Mouse (Mus musculus): ENCODE measurements around the gene Hoxd9. TPM values are rescaled to one million over a fixed set of nuclear protein-coding genes. Genes with fewer than 3 reads are reported as not detected.

The Hoxd9 gene
- polyA plus RNA-seq, 1 experiment from 2014 or later: not detected

DNA sequence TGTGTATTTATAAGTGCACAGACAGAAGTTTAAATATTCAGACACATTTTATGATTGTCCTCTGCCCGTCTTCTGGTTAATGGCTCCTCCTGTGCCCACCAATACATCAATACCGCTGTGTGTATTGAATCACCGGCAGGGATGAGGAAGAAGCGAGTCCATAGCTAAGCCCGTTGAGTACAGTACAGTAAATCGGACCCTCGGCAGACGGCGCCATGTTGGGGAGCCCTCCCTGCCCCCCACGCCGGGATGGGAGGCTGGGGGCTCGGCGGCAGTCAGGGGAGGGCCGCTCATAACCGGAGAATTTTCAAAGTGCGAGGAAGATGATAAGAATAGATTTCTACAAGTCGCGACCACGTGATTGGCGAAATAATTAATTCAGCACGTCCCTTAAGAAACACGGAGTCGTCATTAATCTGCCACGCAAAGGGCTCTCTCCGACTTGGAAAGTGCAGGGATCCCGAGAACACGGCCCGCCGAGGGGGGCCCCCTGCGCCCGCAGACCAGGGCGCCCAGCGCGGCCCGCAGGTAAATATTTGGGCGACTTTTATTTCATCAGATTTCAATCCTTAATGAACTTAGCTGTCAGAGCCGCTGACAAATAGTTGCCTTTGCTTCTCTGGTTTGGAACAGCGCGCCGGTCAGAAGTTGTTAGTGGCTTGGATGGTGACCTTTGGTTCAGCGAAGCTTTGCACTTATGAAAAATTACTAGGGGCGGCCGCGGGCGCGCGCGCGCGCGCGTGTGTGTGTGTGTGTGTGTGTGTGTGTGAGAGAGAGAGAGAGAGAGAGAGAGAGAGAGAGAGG, 35.2 kb downstream of the Hoxd9 start:
- WGBS: under 1% methylated on average over 52 of the region's 52 CpGs
- ATAC-seq: no peak
- H3K27ac ChIP-seq (ENCODE audit: low read length): no peak overlapping the region
- no peak overlapping the region for H3K9ac ChIP-seq (ENCODE audit: low read depth, low read length)
- H3K4me1 ChIP-seq (ENCODE audit: control insufficient read depth, insufficient read depth, low read length): no peaks in the 10 kb centered on the region
- no peaks in the 10 kb centered on the region for H3K36me3 ChIP-seq (ENCODE audit: control insufficient read depth, insufficient read depth, low read length)
- no peak overlapping the region for H3K4me2 ChIP-seq (ENCODE audit: low read length)
- no peak overlapping the region for H3K4me3 ChIP-seq (ENCODE audit: low read depth, low read length)
- H3K9me3 ChIP-seq (replicated peaks; ENCODE audit: control insufficient read depth, low read length, poor library complexity, severe bottlenecking): no peaks in the 10 kb centered on the region
- peaks cover 71% of the 10 kb centered on the region for H3K27me3 ChIP-seq (ENCODE audit: control insufficient read depth, insufficient read depth, low read depth, low read length)

DNA sequence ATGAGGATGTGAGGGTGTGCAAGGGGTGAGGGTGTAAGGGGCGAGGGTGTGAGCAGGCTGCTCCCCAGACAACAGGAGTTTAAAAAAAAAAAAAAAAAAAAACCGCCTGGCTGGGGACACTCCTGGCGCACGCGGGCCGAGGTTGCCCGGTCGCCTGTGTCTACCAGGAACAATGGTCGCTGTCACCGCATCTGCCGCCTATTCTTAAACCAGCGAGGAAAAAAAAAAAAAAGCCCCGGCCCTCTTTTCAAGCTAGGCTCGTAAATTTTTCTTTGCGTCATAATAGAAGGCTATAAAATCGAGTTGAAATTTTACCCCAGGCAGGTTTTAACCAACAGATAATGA, 35.8 kb downstream of the Hoxd9 start:
- Histone ChIP-seq H3K4me1 (ENCODE audit: control insufficient read depth, insufficient read depth, low read length) (no peaks in the 10 kb centered on the region), H3K4me3 (ENCODE audit: low read depth, low read length) (no peak overlapping the region), H3K4me2 (ENCODE audit: low read length) (no peak overlapping the region), H3K27me3 (ENCODE audit: control insufficient read depth, insufficient read depth, low read depth, low read length) (peaks cover 72% of the 10 kb centered on the region), H3K36me3 (ENCODE audit: control insufficient read depth, insufficient read depth, low read length) (no peaks in the 10 kb centered on the region), H3K9me3 (replicated peaks; ENCODE audit: control insufficient read depth, low read length, poor library complexity, severe bottlenecking) (no peaks in the 10 kb centered on the region), H3K27ac (ENCODE audit: low read length) (no peak overlapping the region), H3K9ac (ENCODE audit: low read depth, low read length) (no peak overlapping the region)
- ATAC-seq: no peak
- WGBS: 0% methylated on average over 16 of the region's 16 CpGs

DNA sequence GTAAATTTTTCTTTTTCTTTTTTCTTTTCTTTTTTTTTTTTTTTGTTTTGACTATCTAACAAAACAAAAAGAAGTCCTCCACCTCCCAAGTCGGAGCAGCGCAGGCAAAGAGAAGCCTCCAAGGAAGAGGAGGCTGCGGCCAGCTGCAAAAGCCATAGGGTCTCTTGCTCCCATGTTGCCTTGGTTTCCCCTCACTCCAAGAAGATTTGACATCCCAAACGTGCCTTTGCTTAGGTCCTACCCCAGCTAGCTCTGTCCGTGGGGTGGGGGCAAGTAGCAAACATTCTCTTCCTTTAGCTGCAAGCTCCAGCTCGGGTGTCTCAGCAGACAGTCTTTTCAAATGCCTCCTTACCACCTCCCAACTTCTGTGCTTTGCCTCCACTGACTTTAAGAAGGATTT, 36.2 kb downstream of the Hoxd9 start:
- H3K27ac ChIP-seq (ENCODE audit: low read length): no peak overlapping the region
- H3K4me3 ChIP-seq (ENCODE audit: low read depth, low read length): no peak overlapping the region
- H3K36me3 ChIP-seq (ENCODE audit: control insufficient read depth, insufficient read depth, low read length): no peaks in the 10 kb centered on the region
- peaks cover 74% of the 10 kb centered on the region for H3K27me3 ChIP-seq (ENCODE audit: control insufficient read depth, insufficient read depth, low read depth, low read length)
- no peaks in the 10 kb centered on the region for H3K4me1 ChIP-seq (ENCODE audit: control insufficient read depth, insufficient read depth, low read length)
- no peak overlapping the region for H3K4me2 ChIP-seq (ENCODE audit: low read length)
- H3K9ac ChIP-seq (ENCODE audit: low read depth, low read length): no peak overlapping the region
- no peak for ATAC-seq
- WGBS: under 1% methylated on average over 6 of the region's 6 CpGs
- H3K9me3 ChIP-seq (replicated peaks; ENCODE audit: control insufficient read depth, low read length, poor library complexity, severe bottlenecking): no peaks in the 10 kb centered on the region

DNA sequence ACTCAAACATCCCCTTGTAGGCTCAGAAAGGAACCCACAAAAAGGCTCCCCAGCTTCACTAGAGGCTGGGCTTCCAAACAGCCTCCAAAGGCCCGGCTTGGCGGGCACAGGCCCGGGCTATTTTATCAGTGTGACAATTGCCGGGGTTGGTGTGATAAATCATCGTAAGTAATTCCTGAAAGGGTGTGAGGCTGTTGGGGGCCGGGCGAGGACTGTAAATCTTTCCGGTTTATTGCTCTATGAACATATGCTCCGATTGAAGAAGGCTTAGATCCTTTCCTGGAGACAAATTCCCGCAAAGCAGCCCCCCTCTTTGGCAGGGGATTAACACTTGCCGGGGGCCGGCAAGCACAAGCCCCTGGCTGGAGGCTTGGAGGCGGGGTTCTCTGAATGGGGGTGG, 36.9 kb downstream of the Hoxd9 start:
- Histone ChIP-seq H3K27ac (ENCODE audit: low read length) (no peak overlapping the region), H3K9ac (ENCODE audit: low read depth, low read length) (no peak overlapping the region), H3K4me1 (ENCODE audit: control insufficient read depth, insufficient read depth, low read length) (no peaks in the 10 kb centered on the region), H3K4me2 (ENCODE audit: low read length) (no peak overlapping the region), H3K36me3 (ENCODE audit: control insufficient read depth, insufficient read depth, low read length) (no peaks in the 10 kb centered on the region), H3K4me3 (ENCODE audit: low read depth, low read length) (no peak overlapping the region), H3K9me3 (replicated peaks; ENCODE audit: control insufficient read depth, low read length, poor library complexity, severe bottlenecking) (no peaks in the 10 kb centered on the region), H3K27me3 (ENCODE audit: control insufficient read depth, insufficient read depth, low read depth, low read length) (peaks cover 77% of the 10 kb centered on the region)
- ATAC-seq: no peak
- WGBS: 0% methylated on average over 13 of the region's 13 CpGs

DNA sequence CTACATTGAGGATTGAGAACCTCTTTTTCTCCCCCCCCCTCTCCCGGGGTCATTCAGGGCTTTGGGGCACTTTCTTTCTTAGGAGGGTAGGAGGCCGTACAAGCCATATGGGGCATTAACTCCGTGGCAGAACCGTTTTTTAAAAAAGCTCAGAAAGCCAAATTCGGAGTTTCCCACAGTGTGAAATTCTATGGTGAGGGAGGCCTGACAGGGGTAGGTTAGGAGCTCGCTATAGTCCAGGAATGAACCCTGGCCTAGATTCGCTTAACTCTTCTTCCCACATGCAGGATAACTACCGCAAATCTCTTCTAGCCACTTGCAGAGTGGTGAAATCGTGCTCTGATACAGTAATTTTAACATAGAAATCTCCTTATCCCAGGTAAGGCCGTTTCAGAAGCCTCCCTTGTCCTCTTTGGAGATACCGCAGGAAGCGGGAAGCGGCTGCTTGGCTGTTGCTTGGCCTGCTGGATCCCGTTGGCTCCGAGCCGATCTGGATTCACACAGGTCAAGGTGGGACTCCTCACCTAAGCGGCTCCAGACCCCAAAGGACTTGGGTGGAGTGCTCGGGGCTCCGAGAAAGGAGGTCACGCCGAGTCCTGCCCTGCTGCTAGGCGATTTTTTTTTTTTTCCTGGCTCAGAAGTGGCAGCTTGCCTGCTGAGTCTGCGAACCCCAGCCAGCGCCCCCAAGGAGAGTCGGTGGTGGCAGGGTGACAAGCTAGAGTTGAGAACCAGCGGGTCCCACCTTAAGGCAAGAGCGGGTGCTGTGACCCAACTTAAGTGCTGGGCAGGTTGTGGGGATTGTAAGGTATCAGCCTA, 37.7 kb downstream of the Hoxd9 start:
- under 1% methylated on average over 27 of the region's 27 CpGs for WGBS
- Histone ChIP-seq H3K4me2 (ENCODE audit: low read length) (no peak overlapping the region), H3K9me3 (replicated peaks; ENCODE audit: control insufficient read depth, low read length, poor library complexity, severe bottlenecking) (no peaks in the 10 kb centered on the region), H3K27ac (ENCODE audit: low read length) (no peak overlapping the region), H3K27me3 (ENCODE audit: control insufficient read depth, insufficient read depth, low read depth, low read length) (peaks cover 75% of the 10 kb centered on the region), H3K4me1 (ENCODE audit: control insufficient read depth, insufficient read depth, low read length) (no peaks in the 10 kb centered on the region), H3K9ac (ENCODE audit: low read depth, low read length) (no peak overlapping the region), H3K36me3 (ENCODE audit: control insufficient read depth, insufficient read depth, low read length) (no peaks in the 10 kb centered on the region), H3K4me3 (ENCODE audit: low read depth, low read length) (no peak overlapping the region)
- no peak for ATAC-seq

DNA sequence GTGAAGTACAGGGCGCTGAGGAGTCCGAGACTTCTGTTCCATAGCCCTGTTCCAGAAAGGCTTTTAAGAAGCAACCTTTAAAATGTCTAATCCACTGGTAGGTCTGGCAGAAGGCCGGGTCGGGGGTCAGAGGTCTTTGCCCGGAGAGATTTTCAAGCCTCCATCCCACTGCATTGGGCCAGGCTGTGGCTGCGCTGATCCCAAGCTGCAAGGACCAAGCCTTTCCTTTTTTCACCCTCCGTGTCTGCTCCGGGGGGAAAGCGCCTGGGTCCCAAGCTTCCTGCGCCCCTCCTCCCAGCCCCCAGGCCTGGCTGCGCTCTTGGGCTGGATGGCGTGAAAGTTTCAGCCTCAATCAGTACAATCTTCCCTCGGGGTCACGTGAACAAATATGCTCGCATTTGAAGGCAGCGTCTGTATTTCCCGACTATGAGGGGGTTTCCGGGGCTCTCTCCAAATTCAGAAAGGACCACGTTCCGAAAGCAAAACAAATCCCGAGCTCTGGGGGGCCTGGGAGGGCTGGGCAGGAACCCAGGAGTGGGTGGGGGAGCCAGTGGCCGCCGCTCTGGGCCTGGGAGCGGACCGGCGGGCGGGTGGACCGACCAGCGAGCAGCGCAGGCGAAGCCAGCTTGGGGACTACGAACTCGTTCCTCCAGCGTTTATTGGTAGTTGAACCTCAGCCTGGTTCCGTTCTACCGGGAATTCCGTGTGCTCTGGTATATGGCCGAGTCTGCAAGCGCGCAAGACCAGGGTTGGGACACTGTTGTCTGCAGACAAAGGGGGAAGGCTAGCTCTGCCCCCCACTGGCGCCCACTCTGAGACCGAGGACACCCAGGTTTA, 38.5 kb downstream of the Hoxd9 start:
- no peak overlapping the region for H3K4me2 ChIP-seq (ENCODE audit: low read length)
- H3K9ac ChIP-seq (ENCODE audit: low read depth, low read length): no peak overlapping the region
- no peaks in the 10 kb centered on the region for H3K9me3 ChIP-seq (replicated peaks; ENCODE audit: control insufficient read depth, low read length, poor library complexity, severe bottlenecking)
- no peak overlapping the region for H3K4me3 ChIP-seq (ENCODE audit: low read depth, low read length)
- H3K4me1 ChIP-seq (ENCODE audit: control insufficient read depth, insufficient read depth, low read length): no peaks in the 10 kb centered on the region
- ATAC-seq: no peak
- H3K27me3 ChIP-seq (ENCODE audit: control insufficient read depth, insufficient read depth, low read depth, low read length): peaks cover 68% of the 10 kb centered on the region
- no peaks in the 10 kb centered on the region for H3K36me3 ChIP-seq (ENCODE audit: control insufficient read depth, insufficient read depth, low read length)
- 1% methylated on average over 42 of the region's 42 CpGs for WGBS
- H3K27ac ChIP-seq (ENCODE audit: low read length): no peak overlapping the region

DNA sequence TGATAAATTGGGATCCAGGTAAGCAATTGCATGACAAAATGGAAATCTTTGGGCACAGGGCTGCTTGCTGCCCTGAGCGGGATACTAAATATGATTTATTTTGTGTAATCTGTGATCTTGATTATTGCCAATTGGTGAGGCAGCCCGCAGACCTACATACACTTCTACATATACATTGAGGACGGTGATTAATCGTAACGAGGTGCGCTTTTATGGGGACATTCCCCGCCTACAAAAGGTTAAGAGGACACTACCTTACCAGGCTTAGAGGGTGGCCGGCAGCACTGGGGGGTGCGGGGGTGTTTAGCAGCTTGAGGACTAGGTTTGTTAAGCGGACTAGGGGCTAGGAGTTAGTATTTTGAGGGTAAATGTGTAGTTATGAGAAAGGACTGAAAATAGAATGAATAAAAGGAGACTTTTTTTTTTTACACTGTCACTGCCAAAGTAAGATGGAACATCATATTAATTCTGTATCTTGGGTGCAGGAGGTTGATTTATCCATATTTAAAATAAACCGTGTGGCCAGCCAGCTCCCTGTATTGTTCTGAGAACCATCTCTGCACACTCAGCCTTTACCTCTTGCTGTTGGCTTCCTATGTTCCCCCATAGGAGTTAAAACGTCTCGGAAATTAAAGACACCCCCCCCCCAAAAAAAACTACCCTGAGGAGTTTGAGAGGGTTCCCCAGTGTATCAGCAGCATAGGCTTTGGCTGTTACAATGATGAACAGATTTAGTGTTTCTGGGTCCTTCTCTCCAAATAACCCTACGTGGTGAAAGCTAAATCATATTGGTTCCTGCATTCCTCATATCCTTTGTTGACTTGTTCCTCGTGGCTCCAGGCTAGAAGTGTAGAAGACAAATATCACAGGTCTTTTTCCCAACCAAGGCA, 39.4 kb downstream of the Hoxd9 start:
- Histone ChIP-seq H3K9me3 (replicated peaks; ENCODE audit: control insufficient read depth, low read length, poor library complexity, severe bottlenecking) (no peaks in the 10 kb centered on the region), H3K4me2 (ENCODE audit: low read length) (no peak overlapping the region), H3K4me3 (ENCODE audit: low read depth, low read length) (no peak overlapping the region), H3K4me1 (ENCODE audit: control insufficient read depth, insufficient read depth, low read length) (no peaks in the 10 kb centered on the region), H3K27me3 (ENCODE audit: control insufficient read depth, insufficient read depth, low read depth, low read length) (peaks cover 69% of the 10 kb centered on the region), H3K27ac (ENCODE audit: low read length) (no peak overlapping the region), H3K36me3 (ENCODE audit: control insufficient read depth, insufficient read depth, low read length) (no peaks in the 10 kb centered on the region), H3K9ac (ENCODE audit: low read depth, low read length) (no peak overlapping the region)
- 2% methylated on average over 15 of the region's 15 CpGs for WGBS
- ATAC-seq: no peak

DNA sequence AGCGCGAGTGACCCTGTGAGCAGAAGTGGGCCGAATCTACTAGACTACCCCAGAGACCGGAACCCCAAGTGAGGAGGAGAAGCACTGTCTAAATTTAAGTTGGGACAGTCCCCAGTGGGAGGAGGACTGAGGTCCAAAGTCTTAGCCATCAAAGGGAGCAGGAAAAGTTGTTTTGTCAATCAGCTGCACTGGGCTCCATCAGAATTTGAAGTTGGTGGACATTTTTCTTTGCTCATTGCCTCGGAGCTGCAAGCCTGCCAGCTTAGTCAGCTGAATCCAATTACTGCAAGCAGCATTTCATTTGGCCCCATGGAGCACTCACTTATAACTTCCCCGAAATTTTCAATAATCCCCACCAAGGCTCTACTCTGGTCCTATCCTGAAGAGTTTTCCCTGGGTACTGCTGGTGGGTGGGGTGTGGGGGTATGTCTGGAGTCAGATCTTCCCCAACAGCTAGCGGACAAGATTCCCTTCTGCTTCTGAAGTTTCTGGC, 40.1 kb downstream of the Hoxd9 start:
- Histone ChIP-seq H3K27ac (ENCODE audit: low read length) (no peak overlapping the region), H3K9me3 (replicated peaks; ENCODE audit: control insufficient read depth, low read length, poor library complexity, severe bottlenecking) (no peaks in the 10 kb centered on the region), H3K9ac (ENCODE audit: low read depth, low read length) (no peak overlapping the region), H3K4me3 (ENCODE audit: low read depth, low read length) (no peak overlapping the region), H3K27me3 (ENCODE audit: control insufficient read depth, insufficient read depth, low read depth, low read length) (peaks cover 68% of the 10 kb centered on the region), H3K36me3 (ENCODE audit: control insufficient read depth, insufficient read depth, low read length) (no peaks in the 10 kb centered on the region), H3K4me1 (ENCODE audit: control insufficient read depth, insufficient read depth, low read length) (no peaks in the 10 kb centered on the region), H3K4me2 (ENCODE audit: low read length) (no peak overlapping the region)
- WGBS: 3% methylated on average over 7 of the region's 7 CpGs
- no peak for ATAC-seq
